Mouse (Mus musculus) adrenal gland, postnatal 36 days (tissue): ENCODE results near the gene Nmt1. TPM values are rescaled to one million over a fixed set of nuclear protein-coding genes. Genes with fewer than 3 reads are reported as not detected.
A peak's percentile ranks its signal among the peaks of the same experiment; 100 is the strongest.

Experiments
- DNase-seq, 2 experiments: peaks; one replicate each; pipeline ENCODE4 v3.0.0; 2021; ENCODE audit warnings: mixed read lengths in 1 of 2
- total RNA-seq, 2 experiments: library from RNA; stranded (reverse); gene quantifications; 2 replicates each; pipeline ENCODE4 v1.2.3; 2021

Nmt1 gene
- total RNA-seq, 2 experiments from 2014 or later = 100 to 114 TPM

GRCm38 (mm10) chr11:103005254-103005981 is 22.6 kb upstream of the Nmt1 start:
- DNase-seq = no peak

- DNase-seq = no peak
Measured at GRCm38 (mm10) chr11:103006286-103007000, 21.5 kb upstream of the Nmt1 start.

GRCm38 (mm10) chr11:103007001-103007340 is 21.0 kb upstream of the Nmt1 start:
- no peak for DNase-seq

- no peak for DNase-seq
Measured at GRCm38 (mm10) chr11:103008558-103008957, 19.4 kb upstream of the Nmt1 start.

GRCm38 (mm10) chr11:103009208-103009607 is 18.8 kb upstream of the Nmt1 start:
- no peak for DNase-seq

- no peak for DNase-seq
Measured at GRCm38 (mm10) chr11:103010454-103011205, 17.4 kb upstream of the Nmt1 start.

GRCm38 (mm10) chr11:103011206-103011497 is 16.8 kb upstream of the Nmt1 start:
- no peak for DNase-seq

GRCm38 (mm10) chr11:103015881-103016825 is 11.8 kb upstream of the Nmt1 start:
- no peak for DNase-seq

GRCm38 (mm10) chr11:103016930-103017329 is 11.1 kb upstream of the Nmt1 start:
- peak; percentile 99 to 100 for DNase-seq

GRCm38 (mm10) chr11:103017661-103018060 is 10.3 kb upstream of the Nmt1 start:
- no peak for DNase-seq

- DNase-seq = peak in 1 of 2 experiments; percentile 46
Measured at GRCm38 (mm10) chr11:103018860-103019259, 9.1 kb upstream of the Nmt1 start.

- DNase-seq = no peak
Measured at GRCm38 (mm10) chr11:103019325-103019724, 8.7 kb upstream of the Nmt1 start.

GRCm38 (mm10) chr11:103020713-103021335 is 7.2 kb upstream of the Nmt1 start:
- no peak for DNase-seq

GRCm38 (mm10) chr11:103023974-103024373 is 4.0 kb upstream of the Nmt1 start:
- DNase-seq = no peak

GRCm38 (mm10) chr11:103026901-103027300 is 1.1 kb upstream of the Nmt1 start:
- DNase-seq = peak in 1 of 2 experiments; percentile 27

- DNase-seq = no peak
Measured at GRCm38 (mm10) chr11:103027570-103028175, 317 bp upstream of the Nmt1 start.

GRCm38 (mm10) chr11:103033030-103033429 is 5.0 kb downstream of the Nmt1 start:
- DNase-seq = peak; percentile 44 to 59

GRCm38 (mm10) chr11:103035007-103035406 is 7.0 kb downstream of the Nmt1 start:
- DNase-seq = no peak

- DNase-seq = no peak
Measured at GRCm38 (mm10) chr11:103036881-103037465, 9.0 kb downstream of the Nmt1 start.

- no peak for DNase-seq
Measured at GRCm38 (mm10) chr11:103038037-103038436, 10.0 kb downstream of the Nmt1 start.

- DNase-seq = no peak
Measured at GRCm38 (mm10) chr11:103042828-103043227, 14.8 kb downstream of the Nmt1 start.
